Mouse (Mus musculus) brain, embryonic 14.5 days (tissue): ENCODE data around the gene Nabp2.

ENCODE experiments used
- CTCF ChIP-seq: fragments of 200-500 bp; IDR thresholded peaks from 2 replicates; pipeline ENCODE4 v1.5.1; 2012; ENCODE audit warnings: inconsistent platforms, mild to moderate bottlenecking, moderate library complexity, borderline replicate concordance; ENCODE audit not compliant: insufficient read depth, insufficient read length; ENCODE audit errors: extremely low read depth
- POLR2A ChIP-seq: fragments of 200-500 bp; IDR thresholded peaks from 2 replicates; pipeline ENCODE4 v1.6.1; 2012; ENCODE audit warnings: mild to moderate bottlenecking, inconsistent platforms, borderline replicate concordance; ENCODE audit not compliant: poor library complexity, insufficient read depth, insufficient read length, severe bottlenecking; ENCODE audit errors: extremely low read depth

GRCm38 (mm10) chr10:128422426-128422825 is 11.1 kb upstream of the Nabp2 start:
- no peak for TF ChIP-seq POLR2A
- TF ChIP-seq CTCF: no peak
